Mouse (Mus musculus): ENCODE measurements at regions not wholly inside any gene's neighbourhood (a gene's known extent, or its start where the extent isn't known, plus 50 kb on each side); places are given as distances from the start of the nearest gene placed in this dataset.
"Not testable (repeated sequence)": the region's sequence is repeated elsewhere in the genome, so short reads cannot be mapped to it uniquely, and the experiment has no call there.

DNA sequence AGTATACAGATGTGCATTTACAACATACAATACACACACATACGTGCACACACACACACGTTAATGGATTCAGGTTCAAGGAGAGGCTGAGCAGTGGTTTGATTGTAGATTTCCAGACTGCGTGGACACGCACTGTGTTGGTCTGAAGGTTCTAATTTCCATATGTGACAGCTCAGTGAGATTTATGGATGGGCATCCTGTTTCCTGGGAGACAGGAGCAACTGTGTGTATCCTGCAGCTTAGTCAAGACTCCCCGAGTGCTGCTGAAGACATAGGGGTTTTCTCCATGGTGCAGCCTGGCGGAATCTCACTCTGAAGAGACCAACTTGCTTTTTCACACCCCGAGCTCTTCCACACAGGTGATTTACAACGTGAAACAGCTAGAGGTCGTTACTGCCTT lies 119.3 kb upstream of the Foxk1 start:
- DNase-seq = no peak

DNA sequence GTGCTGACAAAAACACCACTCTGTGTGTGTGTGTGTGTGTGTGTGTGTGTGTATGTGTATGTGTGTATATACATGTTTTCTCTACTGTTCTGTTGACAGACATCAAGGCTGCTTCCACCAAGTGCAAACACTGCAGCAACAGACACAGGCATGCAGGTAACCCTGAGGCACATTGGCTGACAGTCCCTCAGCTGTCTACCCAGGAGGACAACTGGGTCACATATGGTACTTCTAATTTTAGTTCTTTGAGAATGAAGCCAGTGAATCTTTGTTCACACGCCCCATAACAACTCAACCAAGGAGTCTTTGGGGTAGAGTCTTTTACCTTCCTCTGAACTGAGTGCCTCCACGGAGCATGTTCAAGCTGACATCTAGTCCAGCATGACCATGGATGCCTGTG lies 113.3 kb upstream of the Foxk1 start:
- no peak for DNase-seq

DNA sequence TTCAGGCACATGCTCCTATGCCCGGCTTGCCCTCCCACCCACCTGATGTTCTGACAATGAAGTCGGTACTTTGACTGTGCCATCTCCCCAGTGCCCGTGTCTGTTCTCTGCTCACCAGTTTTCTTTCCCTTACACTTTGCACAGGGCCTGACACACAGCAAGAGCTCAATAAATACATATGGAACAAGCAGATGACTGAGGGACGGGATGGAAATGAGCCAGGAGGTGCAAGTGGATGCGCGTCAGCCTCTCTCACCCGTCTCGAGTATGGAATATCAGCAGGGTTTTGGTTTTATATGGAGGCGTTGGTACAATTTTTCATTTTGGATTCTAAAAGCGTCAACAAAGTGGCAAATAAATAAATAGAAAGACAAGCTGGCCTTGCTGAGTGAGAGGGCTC lies 109.8 kb upstream of the Foxk1 start:
- DNase-seq = no peak

DNA sequence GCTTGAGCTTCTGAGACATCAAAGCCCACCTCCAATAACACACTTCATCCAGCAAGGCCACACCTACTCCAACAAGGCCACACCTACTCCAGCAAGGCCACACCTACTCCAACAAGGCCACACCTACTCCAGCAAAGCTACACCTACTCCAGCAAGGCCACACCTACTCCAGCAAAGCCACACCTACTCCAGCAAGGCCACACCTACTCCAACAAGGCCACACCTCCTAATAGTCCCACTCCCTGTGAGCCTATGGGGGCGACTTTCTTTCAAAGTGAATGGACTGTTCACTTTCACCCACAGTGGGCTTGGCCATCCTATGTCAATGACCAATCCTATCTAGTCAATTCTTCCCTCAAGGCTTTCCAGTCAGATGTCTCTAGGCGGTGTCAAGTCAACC lies 104.9 kb upstream of the Foxk1 start:
- DNase-seq = not testable (repeated sequence)

DNA sequence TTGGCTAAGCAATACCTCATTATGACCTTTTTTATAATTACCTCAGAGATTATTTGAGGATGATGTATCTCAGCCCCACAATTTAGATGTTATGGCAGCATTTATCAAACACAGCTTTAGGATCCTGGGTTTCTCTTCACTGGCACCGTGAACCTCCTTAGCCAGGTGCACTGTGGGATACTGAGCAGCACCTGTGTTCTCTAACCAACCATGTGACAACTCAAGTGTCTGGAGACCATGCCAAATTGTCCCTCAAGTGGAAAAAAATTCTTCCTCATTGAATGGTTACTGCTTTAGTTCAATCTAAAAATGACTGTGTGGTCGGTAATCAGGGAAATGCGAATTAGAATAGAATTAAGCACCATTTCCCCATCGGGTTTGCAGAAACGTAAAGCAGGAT lies 101.7 kb upstream of the Foxk1 start:
- DNase-seq = no peak

DNA sequence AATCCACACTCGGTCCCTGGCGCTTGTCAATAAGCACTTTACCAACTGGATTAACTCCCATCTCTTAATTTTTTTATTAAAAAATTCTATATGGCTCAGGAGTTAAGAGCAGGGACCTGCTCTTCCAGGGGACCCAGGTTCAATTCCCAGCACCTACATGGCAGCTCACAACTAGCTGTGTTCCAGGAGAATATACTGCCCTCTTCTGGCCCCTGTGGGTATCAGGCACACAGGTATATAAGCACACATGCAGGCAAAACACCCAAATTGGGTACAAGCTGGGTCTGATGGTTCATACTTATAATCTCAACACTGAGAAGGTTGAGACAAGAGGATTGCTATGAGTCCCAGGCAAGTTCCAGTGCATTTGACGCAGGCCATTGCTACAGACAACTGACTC lies 92.8 kb upstream of the Foxk1 start:
- no peak for DNase-seq

DNA sequence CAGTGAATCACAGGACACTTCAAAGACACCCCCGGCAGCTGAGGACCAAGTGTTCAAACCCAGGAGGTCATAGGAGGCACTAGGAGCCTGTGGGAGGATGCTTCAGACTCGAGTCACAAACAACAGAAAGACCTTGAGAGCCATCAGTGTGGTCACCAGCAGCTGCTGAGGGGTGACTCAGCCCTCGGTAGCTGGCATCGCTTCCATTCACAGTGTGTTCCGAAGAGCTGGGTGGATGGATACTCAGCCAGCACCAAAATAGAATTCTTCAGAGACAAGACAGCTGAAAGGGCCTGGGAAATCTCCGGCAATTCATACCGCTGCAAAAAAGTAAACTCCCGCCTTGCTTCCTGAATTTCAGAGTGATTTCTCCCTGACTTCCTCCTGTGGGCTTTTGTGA lies 87.4 kb upstream of the Foxk1 start:
- DNase-seq = no peak

DNA sequence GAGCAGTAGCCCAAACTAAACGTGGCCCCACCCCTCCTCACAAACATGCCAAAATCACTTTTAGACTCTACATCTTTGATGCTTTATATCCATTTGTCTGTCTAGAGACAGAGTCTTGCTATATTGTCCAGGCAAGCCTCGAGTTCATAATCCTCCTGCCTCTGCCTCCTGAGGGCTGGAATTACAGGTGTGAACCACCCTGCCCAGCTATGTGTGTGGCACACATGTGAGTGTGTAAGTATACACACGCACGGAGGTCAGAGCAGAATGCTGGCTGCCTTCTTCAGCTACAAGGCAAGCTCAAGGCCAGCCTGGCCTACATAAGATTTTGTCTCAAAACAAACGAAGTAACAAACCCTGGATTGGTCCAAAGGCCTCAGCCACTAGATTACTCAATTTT lies 86.8 kb upstream of the Foxk1 start:
- DNase-seq = no peak

DNA sequence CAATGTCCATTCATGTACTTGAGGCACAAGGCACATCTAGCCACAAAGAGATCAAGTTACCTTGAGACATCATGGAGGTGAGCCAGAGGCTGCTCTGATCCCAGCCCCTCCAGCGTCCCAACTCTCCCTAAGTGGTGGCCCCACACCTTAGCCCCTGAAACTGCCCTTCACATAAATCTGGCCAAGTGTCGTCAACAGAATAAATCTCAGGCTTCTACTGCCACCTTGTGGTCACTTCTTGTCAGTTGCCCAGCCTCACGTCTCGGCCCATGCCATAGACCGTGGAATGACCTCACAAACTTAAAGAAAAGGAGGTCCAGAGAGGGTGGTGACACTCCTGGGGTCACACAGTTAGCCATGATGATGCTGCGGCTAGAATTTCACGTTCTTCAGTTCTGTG lies 82.0 kb upstream of the Foxk1 start:
- peak in 1 of 2 experiments; percentile 19 for DNase-seq

DNA sequence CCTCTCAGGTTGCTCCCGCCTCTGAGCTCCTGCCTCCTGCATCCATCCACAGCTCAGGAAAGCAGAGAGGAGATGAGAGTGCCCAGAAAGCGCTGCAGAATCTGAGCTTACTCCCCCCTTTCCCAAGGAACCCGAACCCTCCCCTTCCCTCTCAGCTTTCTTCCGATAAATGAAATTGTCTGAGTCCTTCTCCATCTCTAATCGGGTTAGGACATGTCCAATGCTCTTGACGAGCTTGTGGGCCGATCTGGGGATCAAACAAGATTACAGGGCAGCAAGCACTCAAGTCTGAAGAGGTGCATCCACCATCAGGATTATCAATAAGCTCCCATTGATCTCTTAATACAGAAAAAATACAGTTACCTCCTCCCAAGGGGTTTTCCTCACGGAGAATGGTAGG lies 80.0 kb upstream of the Foxk1 start:
- no peak for DNase-seq

DNA sequence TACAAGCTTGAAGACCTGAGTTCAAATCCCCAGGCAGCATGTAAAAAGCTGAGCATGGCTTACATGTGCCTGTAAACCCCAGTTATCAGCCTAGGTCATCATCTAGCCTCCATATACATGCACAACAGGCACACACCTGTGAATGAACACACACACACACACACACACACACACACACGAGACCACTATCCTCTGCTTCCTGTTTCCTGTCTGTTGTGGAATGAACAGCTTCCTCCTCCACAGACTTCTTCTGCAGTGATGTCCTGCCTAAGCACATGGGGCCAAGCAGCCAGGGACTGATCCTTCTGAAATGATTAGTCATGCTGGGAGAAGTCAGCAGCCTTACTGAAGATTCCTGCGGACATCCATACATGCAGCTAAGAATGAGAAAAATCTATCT lies 76.4 kb upstream of the Foxk1 start:
- DNase-seq = no peak

DNA sequence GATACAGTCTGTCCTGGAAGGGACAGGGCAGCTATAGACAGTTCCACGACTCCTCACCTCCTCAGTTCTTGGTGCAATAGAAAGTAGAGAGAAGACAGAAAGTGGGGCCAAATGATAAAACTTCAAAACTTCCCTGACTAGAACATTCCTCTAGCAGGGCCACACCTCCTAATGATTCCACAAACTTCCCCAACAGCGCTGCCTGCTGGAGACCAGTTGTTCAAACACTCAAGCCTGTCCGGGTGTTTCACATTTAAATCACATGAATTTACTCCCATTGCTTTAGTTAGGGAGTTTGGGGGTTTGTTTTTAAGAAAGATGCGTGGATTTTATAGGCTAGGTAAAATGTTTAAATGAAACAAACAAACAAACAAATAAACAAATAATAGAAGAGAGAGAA lies 75.7 kb upstream of the Foxk1 start:
- DNase-seq = no peak

DNA sequence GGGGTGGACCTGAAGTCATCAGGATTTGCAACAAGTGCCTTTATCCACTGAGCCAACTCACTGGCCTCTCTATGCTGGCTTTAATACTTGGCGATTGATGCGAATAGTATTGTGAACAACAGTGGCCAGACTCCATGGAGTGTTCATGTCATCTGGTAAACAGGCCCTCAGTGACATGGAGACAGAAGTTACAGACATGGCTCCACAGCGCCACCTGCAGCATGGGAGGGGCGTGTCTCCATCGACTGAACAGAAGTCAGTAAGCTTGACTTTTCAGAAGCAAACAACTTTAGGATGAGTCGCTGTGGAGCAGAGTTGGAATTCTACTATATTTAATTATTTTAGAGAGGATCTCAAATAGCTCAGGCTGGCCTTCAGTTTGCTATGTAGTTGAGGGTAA lies 74.0 kb upstream of the Foxk1 start:
- no peak for DNase-seq

DNA sequence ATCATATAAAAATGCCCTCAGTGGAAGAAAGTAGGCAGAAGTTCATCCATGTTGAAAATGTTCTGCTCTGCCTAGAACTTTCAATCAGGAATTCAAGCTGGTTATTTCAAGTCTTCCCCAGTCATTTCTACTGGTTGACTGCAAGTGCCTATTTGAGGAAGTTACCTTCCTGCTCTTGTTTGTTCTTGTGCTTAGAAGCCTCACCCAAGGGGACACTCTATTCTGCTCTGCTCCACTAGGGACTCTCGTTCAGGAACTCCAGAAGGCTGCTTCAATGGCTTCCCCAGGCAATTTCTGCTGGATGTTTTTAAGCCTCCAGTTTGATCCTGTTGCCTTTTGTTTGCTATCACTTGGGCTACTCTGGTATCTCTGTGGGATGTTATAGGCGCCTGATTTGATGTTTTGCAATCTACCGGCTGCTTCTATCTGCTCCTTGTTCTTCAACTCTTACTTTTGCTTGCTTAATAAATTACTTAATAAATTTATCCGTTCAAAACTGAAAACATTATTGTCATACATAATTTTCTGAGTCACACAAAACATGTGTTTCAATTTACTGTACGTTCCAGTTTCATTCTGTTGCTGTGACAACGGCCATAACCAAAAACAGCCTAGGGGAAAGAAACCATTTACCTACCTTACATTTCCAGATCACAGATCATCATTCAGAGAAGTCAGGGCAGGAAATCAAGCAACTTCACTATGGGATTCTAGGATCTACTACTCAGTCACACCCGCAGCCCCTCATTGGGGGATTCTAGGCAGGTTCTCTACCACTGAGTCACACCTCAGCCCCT lies 71.4 kb upstream of the Foxk1 start:
- no peak for DNase-seq

DNA sequence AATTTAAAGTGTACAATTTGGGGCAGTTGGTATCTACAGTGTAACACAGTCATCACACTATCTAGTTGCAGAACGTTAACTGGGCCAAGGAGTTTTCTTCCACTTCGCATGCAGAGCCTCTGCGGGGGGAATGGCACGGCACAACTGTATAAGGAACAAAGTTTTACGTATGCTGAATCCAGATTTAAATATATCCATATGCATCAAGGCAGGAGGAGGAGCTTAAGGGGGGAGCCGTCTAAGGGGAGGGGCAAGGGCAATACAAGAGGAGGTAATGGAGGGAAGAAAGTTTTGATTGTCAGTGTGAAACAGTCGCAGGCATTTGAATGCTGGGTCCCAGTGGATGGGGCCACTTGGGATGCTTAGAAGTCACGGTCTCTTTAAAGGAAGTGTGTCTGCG lies 68.6 kb upstream of the Foxk1 start:
- DNase-seq = no peak

DNA sequence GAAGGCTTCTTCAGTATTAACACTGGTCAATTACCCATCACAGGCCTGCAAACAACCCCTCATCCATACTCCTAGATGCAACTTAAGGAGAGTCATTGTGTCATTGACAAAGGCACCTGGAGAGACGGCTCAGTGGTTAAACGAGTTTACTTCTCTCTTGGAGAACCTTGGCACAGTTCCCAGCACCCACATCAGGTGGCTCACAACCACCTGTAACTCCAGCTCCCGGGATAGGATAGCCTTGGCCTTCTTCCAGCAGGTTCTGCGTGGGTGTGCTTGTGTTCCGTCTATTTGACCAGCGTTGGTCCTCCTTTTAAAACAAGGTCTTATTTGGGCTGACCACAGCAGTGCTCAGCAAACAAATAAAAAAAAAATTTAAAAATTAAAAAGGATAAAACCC lies 63.9 kb upstream of the Foxk1 start:
- no peak for DNase-seq

DNA sequence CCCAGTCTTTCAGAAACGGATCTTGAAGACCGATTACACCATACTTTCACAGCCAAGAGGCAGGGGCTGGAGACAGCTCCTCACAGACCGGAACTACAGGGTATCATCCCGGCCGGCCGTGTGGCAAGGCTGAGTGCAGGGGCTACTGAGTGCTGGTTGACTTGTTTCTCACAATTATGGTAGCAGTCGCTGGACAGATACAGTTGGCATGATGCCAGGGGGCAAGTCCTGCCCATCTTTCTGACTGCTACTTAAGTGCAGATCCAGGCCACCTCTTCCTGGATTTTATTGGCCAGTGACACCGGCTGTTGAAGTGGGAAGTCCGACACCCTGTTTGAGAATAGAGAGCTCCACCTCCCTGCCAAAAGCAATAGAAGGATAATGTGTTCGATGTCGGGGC lies 63.2 kb upstream of the Foxk1 start:
- no peak for DNase-seq

DNA sequence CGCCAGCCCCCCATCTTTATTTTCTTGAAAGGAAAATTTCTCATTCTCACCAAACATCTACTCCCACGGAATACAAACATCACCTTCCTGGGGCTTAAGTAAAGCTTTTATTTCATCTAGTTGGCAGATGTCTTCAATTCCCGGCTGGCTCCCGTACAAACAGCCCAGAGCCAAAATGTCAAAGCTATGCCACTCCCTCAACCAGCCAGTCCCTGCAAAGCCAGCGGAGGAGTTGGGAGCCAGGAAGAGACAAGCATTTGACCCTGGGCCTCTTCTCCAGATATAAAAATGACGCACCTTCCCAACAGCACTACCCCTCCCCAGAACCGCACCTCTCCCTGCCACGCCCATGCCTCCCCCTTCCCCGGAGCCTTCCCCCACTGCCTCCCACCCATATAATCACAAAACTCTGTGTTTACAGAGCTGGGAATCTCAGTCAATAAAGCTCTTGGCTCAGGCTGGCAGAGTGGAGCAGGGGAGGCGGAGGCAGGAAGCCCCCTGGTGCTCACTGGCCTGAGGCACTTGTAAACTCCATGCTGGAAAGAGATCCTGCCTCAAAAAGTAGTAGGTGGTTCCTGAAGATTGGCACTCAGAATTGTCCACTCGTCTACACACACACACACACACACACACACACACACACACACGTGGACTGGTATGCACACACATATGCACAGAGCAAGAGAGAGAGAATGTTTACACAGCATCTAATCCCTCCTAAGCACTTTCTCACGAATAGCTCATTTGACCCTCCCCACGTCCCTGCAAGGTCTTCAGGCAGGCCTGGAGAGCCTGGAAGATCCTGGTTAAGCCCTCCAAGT lies 60.9 kb upstream of the Foxk1 start:
- DNase-seq = no peak

DNA sequence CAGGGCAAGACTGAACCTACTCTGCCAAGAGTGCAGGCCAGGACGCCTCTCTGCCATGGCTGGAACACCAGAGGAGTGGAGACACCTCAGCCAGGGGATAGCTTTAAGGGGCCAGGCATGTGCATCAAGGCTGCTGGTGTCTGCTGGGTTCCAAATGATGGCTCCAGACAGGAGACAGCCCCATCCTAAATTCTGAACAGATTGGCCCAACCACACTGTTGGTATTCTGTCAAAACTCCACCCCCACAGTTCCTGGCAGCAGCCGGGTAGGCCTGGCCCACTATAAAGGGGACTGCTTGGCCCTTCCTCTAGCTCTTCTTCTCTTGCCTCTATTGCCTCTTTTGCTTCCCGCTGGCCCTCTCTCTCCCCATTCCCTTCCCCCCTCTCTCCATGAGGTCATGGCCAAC lies 60.3 kb upstream of the Foxk1 start:
- DNase-seq = no peak

DNA sequence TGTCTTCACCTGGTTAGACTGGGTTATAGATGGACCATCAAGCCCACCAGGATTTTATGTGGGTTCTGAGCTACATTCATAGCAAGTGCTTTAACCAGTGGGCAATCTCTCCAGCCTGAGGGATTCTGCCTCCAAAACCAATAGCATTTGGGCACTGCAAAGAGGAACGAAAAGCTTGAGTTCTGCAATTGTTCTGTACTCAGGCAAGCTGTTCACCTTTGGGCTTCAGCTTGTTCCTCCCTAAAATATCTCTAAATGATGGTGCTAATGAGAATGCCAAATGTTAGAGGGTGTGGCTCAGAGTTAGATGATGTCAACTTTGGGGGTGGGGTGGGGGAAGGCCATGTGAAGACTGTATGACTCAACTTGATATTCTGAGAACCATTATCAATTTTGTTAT lies 54.8 kb upstream of the Foxk1 start:
- DNase-seq = no peak

DNA sequence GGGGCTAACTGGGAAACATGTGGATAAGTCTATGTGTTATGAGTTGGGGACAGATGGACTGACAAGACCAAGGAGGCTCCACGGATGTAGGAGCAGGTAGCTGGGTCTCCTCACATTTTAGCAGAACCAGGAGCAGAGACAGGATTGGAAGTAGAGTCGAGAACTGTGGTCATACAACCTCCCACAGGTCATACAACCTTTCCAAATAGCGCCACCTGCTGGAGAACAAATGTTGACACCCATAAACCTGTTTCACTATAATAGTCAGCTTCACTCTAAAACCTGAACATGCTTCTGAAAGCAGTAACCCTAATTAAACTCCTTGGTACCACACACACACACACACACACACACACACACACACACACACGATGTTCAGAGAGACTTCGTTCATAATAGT lies 50.7 kb upstream of the Foxk1 start:
- DNase-seq = no peak
